Mouse (Mus musculus) heart, adult 8-10 months (tissue): ENCODE measurements around the gene Tnip1. TPM values are rescaled to one million over a fixed set of nuclear protein-coding genes. Genes with fewer than 3 reads are reported as not detected.
A peak's percentile ranks its signal among the peaks of the same experiment; 100 is the strongest.
"Not testable (repeated sequence)": the region's sequence is repeated elsewhere in the genome, so short reads cannot be mapped to it uniquely, and the experiment has no call there.

ENCODE experiments used
- DNase-seq: peaks from one replicate; pipeline ENCODE4 v3.0.0; 2022; ENCODE audit warnings: low spot score
- total RNA-seq, 4 experiments: library from RNA; stranded (reverse); gene quantifications; 2 replicates each; pipeline ENCODE4 v1.2.4; 2022

Gene Tnip1
- total RNA-seq, 4 experiments from 2014 or later, result 30.7 to 41.6 (median 35.2) TPM

DNA sequence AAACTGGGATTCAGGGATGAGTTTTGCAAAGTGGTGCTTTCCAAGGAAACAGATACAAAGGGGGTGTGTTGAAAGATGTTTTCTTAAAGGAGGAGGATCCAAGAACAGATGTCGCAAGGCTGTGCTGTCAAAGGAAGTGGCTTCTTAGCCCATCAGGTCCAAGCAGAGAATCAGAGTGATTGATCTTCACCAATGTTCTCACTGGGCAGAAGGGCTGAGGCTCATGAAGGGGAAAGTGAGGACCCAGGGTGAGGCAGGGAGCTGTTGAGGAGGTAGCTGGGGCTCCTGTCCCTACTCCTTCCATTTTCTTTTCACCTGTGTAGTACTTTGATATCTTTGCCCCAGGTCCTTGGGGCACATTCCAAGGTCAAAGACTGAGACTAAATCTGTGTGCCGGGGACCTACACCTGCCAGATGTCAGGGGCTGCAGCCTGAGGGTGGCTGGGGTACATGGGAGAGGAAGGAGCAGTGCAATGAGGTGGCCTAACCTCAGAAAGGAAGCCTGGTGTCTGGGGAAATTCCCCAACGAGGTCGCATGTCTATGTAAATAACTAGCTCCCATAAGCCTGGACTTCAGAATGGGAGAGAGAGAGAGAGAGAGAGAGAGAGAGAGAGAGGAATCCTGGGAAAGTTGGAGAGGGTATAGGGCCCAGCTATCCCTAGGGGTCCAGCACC lies 9.5 kb upstream of the Tnip1 start:
- no peak for DNase-seq

DNA sequence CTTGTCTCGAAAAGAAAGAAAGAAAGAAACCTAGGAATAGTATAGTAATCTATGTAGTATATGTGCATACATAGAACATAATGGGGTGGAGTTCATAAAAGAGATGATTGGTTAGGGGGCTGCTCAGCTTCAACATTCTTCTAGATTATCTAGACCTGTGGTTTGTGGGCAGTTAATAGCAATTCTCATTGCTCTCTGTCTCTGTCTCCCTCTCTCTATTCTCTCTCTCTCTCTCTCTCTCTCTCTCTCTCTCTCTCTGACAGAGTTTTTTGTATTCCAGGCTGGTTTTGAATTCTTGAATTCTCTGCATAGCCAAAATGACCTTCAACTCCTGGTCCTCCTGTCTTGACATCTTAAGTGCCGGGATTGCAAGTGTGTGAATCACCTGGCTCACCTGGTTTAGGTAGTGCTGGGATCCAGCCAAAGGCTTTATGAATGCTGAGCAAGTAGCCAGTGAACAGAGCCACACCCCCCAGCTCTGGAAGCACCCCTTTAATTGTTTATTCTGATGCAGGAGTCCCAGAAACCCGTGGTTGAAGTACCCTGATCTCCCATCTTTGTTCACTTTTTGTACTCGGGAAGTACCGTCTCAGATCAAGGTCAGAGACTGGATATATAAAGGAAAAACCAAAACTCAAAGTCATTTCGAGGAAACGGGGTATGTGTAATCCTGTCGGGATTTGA lies 8.8 kb upstream of the Tnip1 start:
- no peak for DNase-seq

DNA sequence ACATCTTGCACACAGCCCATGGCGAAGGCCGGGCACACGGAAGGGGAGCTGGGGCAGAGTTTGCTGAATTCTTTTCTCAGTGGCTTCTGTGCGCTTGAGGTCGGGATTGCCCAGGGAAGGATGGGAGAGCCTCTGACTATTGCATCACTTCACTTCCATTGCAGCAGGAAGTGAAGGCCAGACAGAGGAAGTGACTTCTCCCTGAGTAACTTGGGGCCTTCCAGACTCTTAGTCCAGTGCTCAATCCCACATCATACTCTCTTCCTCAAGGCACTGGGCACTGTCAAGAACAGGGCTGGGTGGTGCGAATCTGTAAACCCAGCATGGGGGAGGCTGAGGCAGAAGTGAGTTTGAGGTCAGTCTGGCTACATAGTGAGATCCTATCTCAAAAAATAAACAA lies 2.5 kb upstream of the Tnip1 start:
- no peak for DNase-seq

DNA sequence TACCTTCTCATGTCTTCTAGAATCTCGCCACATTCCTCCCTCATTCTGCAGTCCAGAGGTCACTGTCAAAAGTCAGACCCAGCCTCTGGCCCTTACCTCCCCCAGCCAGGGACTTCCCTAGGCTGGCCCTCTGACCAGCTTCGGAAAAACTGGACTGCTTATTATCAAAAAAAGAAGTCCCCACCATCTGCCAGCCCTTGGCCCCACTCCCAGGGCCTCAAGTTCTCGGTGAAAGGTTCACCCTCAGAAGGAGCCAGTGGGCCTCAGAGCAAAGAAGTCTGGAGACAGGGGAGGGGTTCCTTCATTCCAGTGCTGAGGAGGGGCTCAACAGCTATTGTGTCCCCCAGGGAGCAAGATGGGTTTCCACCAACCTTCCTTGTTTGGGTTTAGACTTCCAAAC lies 796 bp downstream of the Tnip1 start:
- DNase-seq, result no peak

DNA sequence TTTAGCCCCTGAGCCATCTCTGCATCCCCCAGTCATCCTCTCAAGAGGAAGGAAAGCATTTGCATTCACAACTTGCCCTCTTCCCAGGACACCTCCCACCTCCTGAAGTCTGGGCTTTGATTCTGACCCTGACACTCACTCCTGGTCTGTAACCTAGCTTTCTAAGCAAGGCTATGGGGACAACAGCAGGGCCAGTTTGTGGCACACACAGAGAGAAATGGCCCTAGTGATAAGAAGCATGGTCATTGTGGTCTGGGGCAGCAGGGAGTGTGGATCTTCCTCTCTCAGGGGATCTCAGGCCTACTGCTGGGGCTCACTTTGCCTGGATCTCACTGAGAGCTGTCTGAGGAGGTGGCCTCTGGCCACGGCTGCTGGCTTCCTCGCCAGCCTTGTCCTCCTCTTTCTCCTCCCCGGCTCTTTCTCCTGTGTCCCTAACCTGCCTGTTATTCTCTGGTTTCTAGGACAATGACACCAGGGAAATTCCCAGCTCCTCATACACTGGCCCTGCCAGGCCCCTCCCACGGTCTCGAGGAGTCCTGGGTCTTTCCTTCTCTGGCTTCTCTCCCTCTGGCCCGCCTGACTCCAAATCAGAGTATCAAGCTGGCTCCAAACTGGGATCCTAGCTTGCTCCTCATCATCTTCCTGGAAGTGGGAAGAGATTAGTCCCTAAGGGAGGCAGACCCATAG lies 1.4 kb downstream of the Tnip1 start:
- peak; percentile 42 for DNase-seq

DNA sequence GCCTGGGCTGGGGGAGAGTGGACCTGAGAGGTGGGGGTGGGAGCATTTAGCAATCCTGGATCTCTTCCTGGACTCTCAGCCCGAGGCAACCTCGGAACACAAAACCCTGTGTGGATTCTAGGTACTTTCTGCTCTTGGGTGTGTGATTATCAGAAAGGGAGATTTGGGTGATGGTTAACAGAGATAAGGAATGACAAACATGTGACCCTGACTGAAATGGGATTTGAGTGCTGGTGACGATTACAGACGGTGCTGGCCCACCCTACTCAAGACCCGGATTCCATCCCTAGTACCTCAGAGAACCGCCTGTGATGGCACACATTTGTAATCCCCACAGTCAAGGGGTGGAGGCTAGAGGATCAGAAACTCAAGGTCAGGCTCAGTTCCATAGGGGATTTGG lies 2.5 kb downstream of the Tnip1 start:
- no peak for DNase-seq

DNA sequence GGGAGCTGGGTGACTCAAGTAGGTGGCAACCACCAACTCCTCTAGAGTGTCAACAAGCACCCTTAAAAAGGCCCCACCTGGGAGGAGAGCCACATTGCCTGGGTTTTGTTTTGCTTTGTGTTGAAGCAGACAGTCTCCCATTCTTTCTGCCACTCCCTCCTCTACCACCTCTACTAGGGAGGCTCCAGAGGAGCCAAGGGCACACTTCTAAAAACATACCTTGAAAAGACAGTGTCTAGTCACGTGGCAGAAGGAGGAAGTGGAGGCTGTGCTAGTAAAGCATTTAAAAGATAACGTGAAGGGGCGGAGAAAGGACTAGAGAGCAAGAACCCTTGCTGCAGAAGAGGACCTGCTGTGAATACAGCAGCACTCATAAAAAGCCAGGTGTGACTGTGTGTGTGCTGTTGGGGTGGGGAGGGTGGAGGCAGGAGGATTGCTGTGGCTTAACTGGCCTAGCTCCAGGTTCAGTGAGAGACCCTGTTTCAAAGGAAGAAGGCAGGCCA lies 4.1 kb downstream of the Tnip1 start:
- DNase-seq, result no peak

DNA sequence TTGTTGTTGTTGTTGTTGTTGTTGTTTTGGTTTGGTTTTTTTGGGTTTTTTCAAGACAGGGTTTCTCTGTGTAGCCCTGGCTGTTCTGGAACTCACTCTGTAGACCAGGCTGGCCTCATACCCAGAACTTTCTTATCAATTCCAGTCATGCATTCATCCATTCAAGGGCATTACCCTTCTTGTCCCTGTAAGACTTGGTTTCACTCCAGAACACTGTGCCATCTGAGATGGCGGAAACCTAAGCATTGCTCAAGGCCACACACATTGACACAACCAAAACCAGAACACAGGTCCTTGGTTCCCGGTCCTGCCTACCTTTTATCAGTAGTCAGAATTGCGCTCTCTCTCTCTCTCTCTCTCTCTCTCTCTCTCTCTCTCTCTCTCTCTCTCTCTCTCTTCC lies 5.0 kb downstream of the Tnip1 start:
- not testable (repeated sequence) for DNase-seq

DNA sequence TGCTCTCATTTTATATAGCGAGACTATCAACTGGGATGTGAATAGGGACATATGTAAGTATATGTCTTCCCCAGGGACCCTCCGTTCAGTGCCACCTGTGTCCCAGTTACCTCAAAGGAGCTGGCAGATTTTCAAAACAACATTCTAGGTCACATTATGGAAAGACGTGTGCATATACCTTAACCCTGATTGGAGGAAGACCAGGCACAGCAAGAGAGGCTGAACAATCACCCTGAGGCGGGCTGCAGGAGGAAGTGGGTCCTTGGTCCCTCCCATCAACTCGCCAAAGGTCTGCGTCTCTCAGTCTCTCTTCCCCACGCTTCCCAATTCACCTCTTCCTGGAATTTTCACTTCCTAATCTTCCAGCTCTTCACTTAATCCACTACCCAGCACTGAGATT lies 5.8 kb downstream of the Tnip1 start:
- no peak for DNase-seq

DNA sequence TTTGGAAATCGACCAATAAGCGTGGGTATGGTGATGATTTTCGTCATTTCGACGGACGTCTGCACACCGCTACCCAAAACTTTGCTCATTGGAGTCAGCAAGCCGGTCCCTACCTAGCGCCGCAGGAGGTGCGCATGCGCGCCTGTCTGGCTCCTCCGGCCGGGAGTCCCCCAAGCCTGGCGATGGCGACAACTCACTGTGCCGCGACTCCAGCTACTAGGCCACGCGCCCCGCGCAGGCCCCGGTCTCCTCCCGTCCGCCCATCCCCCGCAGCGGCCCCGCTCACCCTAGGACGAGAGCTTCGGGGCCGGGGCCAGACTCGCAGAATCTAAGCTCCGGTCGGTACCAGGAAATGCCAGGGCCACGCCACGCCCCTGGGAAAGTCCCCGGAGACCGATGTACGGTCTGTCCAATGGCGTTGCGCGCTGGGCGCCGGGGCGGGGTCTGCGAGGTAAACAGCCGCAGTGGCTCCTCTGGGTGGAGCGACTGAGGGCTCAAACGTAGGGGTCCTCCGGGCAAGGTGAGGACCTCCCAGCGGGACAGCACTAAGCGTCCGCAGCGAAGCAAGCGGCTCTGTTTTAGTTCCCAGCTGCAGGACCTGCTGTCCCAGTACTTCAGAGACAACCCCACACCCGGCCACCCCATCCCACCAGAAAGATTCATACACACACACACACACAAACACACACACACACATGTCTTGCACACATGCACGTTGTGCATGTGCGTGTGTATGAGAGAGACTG lies 6.8 kb downstream of the Tnip1 start:
- DNase-seq, result peak; percentile 99

DNA sequence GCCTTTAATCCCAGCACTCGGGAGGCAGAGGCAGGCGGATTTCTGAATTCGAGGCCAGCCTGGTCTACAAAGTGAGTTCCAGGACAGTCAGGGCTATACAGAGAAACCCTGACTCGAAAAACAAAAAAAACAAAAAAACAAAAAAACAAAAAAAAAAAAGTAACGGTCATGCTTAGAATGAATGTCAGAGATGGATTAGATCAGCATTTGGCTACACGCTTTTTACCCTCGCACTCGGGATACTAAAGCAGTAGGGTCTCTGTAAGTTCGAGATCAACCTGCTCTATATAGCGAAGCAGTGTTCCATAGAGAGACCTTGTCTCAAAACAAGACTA lies 7.3 kb downstream of the Tnip1 start:
- not testable (repeated sequence) for DNase-seq

DNA sequence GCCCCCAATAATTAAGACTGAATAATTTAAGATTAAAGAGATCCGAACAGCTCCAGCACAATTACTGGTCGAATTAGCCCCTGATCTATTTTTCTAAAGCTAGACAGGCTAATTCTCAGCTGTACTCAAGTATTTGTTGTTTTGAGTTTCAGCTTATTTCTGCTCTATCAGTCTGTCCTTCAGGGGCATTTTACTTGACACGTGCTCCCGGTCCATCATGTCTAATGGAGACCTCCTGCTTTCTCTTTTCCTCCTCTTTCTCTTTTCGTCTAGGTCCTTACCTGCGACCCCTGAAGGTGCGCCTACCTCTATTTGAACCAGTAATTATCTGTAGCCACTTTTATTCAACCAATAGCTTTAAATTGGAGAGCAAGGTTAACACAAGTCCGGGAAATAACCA lies 8.0 kb downstream of the Tnip1 start:
- DNase-seq, result no peak

DNA sequence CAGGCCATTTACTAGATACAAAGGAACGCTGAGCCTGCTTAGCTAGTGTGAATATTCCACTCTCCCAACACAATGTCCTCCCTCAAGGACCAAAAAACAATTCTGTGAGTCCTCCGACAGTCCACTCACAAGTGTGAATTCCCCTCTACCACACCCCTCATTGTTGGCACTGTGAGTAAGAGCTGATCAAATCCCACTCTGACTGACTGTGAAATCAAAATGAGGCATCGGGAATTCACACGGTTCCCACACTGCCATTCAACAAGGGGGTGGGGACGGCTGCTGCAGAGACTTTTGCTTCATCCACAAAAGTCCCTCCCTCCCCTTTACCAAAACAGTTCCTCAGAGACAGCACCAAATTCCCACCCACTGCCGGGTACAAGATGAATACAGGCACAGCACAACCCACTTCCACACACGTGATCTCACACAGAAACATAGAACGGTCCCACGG lies 8.7 kb downstream of the Tnip1 start:
- no peak for DNase-seq

DNA sequence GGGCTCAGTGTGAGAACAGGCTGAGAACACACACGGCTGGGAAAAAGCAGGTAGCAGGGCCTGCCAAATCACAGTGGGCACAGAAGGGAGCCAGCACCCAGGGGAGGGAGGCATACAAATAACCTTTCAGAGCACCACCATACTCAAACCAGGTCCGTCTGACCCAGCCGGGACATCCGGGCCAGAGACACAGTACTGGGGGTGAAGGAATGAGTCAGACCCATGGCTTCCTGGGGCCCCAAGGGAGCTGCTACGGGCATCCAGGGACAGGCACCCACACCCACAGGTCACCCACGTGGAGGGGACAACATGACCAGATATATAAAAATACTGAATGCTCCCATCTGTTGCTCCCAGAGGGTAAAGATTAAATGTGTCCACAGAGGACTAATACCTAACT lies 10.1 kb downstream of the Tnip1 start:
- no peak for DNase-seq

DNA sequence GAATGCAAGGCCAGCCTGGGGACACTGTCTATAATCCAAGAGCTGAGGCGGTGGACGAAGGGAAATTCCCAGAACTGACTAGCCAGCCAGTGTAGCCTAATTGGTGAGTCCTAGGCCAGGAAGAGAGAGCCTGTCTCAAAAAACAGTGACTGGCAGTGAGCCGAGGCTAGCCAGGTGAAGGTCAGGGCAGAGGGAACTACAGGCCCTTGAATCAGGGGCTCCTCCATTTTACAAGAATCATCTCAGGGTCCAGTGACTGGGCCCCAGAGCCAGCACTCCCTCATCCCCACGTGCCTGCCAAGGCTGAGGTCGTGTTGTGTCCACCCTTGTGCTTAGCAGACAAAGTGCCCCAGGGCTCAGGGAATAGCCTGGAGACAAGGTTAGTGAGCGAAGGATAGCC lies 12.0 kb downstream of the Tnip1 start:
- DNase-seq, result no peak

DNA sequence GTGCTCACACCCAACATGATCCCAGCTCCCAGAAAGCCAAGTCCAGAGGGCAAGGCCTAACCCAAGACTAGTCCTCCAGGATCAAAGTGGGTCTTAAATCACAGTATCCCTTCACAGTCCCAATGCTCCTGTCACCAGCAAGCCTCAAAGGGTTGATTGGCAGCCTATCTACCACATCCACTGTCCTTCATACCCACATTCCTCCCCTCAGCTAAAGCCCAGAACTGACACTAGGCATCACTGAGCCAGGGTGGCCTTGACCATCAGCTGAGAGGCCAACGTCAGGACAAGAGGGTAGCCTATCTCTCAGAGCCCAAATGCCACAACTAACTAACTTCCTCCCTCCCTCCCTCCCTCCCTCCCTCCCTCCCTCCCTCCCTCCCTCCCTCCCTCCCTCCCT lies 13.0 kb downstream of the Tnip1 start:
- DNase-seq, result no peak

DNA sequence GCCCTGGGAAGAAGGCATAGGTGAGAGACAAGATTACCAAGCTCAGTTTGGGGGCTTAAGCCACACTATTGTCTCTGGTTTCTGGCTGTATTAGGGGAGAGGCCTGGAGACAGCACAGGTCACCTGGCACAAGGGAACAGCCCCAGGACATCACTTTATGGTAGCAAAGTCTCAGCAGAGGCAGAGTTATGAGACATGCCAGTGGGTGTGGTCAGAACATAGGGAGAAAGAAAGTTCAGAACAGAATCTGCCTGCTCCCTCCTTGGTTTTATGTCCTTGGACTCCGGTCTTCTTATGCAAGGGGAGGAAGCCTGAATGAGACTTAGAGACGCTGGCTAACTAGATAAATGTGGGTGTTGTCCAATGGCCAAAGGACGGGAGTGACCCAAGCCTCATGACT lies 18.0 kb downstream of the Tnip1 start:
- DNase-seq, result no peak

DNA sequence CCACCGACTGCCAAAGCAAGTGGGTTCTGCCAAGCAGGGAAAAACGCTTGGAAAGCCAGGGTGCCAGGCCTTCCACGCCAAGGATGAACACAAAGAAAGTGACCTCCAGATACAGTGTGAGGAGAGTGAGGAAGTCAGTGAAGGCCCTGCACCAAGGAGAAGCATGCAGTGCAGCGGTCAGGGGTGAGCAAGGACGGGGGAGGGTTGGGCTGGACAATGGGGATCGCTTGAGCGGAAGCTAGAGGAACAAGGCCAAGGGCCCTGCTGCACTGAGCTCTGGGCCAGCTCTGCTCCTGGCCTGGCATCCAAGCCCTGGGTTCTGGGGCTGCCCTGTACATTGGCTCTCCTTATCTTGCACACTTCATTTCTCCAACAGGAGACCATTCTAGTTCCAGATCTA lies 22.7 kb downstream of the Tnip1 start:
- no peak for DNase-seq

DNA sequence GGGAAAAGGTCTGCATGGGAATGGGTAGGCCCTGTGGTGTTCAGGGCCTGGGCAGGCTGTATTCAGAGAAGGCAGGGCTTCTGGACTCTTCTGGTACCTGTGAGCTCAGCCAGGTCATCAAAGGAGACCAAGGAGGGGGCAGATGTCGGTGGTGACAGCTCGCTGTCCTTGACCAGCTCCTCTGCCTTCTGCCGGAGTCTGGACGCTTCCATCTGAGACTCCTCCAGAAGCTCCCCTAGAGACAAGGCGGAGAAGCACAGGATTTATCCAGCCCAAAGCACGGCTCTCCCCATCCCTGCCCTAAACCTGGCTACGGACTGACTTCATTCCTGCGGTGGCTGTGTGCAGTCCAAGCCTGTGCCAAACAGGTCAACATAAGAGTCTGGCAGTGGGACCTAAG lies 23.2 kb downstream of the Tnip1 start:
- no peak for DNase-seq

DNA sequence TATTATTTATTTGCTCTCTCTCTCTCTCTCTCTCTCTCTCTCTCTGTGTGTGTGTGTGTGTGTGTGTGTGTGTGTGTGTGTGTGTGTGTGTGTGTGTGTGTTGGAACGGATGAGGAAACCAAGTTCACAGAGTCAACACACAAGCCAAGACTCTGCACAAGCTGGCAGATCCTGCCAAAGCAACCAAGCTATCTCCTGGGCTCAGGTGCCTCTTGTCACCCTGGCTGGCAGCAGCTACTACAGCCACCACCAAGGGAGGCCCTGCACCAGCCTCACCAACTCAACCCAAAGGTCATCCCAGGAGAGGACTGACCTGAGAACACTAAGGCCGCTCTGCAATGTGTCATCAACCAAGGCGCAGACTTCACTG lies 26.0 kb downstream of the Tnip1 start:
- DNase-seq, result no peak

DNA sequence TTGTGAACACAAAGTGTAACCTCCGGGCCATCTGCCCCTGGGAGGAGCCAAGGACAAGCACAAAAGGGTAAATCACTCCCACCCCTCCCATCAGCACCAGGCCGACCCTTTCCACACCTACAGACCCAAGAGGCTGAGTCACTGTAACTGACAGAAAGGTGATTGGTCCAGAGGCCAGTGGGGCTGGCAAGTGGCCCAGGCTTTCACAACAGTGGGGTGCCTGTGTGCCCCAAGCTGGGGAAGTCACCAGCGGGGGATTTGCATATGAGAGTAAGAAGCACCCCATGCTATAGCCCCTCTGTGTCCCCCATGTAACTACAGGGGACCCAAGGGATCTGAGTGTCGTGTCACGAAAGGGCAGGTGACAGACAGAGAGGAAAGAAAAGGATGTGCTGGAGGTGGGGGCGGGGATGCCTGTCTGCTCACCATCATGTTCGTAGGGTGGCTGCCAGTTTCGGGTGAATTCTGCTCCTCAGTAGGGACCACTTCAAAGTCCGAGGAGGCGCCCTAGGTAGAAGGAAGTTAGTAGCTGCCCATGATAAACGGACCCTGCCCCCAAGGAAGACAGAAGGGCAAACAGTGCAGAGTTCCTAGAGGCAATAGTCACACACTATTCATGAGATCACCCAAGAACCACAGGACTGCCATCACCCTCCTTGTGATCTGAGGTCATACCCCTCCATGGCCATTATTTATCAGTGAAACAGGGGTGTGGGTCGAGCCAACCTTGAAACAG lies 26.5 kb downstream of the Tnip1 start:
- DNase-seq, result no peak

DNA sequence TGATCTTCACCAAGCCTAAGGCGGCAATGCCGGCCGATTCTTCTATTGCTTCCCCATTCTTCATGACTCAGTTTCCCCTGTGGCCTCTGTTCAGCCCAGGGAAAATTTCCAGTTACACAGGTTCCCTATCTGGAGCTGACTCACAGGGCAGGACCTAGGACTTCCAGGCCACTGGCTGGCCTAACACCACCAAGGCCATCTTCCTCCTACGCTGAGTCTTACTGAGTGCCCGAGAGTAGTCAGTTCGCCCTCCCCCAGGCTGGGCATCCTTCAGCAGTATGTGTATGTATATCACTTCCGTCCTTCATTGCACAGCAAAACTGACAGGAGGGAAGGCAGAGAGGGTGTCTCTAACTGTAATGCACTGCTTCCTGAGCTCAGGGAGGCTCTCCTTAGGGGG lies 28.5 kb downstream of the Tnip1 start:
- DNase-seq, result no peak
